Mouse (Mus musculus) testis, postnatal 10 days (tissue): ENCODE measurements around the gene Immp2l.

Experiments
- DNase-seq: peaks from one replicate; pipeline ENCODE4 v3.0.0; 2021; ENCODE audit warnings: low spot score

Immp2l gene

GRCm38 (mm10) chr12:41438446-41438845 is 414.6 kb downstream of the Immp2l start:
- peak; percentile 44 for DNase-seq

DNA sequence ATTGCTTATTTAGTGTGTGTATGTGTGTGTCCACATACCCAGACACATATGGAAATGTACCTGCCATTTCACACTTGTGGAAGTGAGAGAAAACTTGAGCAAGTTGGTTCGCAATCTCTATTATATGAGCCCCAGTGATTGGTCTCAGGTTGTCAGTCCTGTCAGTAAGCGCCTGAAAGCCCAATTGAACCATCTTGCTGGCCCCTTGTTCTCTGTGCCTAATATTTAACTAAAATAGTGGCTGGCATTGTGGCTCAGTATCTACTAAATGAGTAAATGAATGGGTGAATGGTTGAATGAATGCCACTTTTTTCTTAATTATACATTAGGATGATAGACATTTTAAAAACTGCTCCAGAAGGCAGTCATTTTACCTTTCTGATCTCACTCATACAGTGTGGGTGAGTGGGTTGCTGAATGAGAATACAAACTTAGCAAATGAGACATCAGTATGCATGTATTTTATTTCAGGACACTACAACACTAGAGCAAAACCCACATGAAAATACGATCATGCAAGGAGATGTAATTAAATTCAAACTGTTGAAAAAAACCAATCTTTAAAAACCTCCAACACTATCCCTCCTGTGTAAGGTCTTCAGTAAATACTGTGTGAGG is 444.6 kb downstream of the Immp2l start:
- DNase-seq: no peak

GRCm38 (mm10) chr12:41469096-41469801 is 445.4 kb downstream of the Immp2l start:
- no peak for DNase-seq

- no peak for DNase-seq
Observed at GRCm38 (mm10) chr12:41481486-41481885, 457.6 kb downstream of the Immp2l start.

- DNase-seq: no peak
Observed at GRCm38 (mm10) chr12:41483091-41483592, 459.3 kb downstream of the Immp2l start.

- DNase-seq: no peak
Observed at GRCm38 (mm10) chr12:41483593-41484451, 459.9 kb downstream of the Immp2l start.

DNA sequence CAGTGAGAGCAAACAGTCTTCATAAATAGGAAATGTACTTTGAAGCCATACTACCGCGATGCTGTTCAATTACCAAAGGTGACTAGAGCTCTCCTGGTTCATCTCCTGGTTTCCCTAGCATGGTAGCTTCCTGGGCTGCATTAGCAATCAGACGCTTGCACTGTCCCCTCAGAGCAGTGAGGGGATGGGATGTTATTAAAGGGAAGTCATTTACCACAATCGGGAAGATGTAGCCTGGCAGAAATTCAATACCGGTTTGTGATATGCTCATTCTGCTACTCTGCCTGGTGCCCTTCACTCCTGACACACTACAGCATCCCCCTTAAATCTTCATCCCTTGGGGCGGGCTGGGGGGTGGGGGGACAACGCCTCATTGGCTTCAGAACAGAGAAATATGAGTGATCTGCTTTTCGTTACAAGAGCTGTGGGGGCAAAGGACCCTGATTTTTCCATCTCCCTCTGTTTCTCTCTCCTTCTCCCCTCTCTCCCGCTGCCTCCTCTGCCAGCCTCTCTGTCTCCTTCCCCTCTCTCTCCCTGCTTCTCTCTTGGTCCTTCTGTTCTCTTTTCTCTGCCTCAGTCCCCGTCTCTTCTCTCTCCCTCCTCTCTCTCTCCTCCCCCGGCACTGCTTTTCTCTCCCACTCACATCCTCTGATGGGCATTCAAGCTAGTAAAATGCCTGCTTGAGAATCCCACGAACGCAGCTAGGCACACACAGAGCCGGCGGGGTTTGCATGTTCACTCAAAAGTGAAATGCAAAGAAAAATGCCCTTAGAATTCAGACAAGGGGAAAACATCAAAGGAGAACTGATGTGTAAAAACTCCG is 461.0 kb downstream of the Immp2l start:
- no peak for DNase-seq

DNA sequence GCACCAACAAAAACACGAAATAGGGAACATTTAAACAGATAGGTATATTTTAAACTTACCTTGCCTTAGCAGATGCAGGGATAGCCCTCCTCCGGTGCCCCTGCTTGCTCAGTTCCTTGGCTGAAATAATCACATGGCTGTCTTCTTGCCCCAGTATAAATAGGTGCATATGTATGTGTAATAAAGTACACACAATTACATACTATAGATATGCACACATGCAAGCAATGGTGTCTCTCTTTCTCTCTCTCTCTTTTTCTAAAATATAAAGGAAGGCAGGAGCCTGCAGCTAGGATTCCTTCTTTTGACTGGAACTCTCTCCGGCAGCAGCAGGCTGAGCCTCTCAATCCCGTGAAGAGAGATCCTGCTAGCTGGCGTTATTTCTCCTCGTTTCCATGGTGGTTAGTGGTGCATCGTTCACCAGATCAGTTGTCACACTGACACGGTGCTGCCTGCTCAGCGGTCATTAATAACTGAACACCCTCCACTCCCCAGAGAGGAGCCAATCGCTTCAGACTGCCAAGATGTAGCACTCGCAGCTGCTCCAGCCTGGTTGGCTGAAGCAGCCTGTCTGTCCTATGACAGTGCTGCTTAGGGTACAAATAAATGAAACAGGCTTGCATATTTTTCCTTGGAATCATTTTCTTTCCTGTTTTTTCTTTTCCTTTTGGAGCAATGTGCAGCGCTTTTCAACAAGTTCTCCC is 461.8 kb downstream of the Immp2l start:
- DNase-seq: no peak

GRCm38 (mm10) chr12:41486331-41486730 is 462.4 kb downstream of the Immp2l start, which contains the start of gene Lrrn3:
Gene Lrrn3, minus strand, starts transcription at chr12:41486431.
- no peak for DNase-seq

- DNase-seq: no peak
Observed at GRCm38 (mm10) chr12:41487005-41487404, 463.1 kb downstream of the Immp2l start.

- no peak for DNase-seq
Observed at GRCm38 (mm10) chr12:41494620-41495019, 470.7 kb downstream of the Immp2l start.

DNA sequence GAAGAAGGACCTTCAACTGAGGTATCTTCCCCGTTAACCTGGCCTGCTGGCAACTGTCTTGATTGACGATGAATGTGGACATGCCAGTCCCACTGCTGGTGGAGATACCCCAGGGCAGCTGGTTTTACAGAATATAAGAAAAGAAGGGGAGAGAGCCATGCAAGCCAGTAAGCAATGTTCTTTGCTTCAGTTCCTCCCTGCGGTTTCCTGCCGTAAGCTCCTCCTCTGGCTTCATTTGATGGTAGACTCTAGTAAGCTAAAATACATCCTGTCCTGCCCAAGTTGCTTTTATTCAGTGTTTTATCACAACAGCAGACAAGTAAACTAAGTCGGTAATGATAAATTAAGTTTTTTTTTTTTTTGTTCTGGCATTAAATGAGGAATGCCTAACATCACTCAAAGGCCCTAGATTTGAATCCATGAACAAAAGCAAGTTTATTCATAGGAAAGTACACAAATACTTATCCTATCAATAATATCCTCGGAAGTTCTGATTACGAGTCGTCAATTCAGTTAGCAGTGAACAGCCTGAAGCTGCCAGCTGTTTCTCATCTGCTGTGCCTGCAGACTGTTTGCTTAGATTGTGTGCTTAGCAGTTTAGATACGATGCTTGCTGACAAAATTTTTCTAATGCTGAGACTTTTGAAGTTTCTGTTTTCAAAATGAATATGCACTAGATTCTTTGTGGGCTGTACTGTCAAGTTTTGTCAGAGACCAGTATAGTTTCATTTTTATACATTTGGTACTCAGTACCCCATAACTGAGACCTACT is 476.3 kb downstream of the Immp2l start:
- no peak for DNase-seq

DNA sequence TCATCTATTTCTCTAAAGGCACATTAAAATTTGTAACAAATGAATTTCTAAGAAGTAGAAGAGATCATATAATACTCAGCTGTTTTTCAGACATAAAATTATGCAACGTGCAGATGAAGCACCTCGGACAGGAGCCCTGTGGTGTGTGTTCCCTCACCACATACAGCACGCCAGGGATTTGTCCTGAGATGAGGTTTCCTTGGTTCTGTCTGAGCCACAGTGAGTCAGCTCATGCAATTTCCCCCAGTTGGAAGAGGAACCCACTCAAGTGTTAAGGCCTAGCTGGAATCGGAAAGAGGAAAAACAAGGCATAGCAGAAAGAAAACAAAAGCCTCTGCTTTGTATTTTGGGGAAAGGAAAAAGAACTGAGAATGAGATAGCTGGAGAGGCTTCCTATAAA is 484.7 kb downstream of the Immp2l start:
- no peak for DNase-seq

GRCm38 (mm10) chr12:41510588-41510987 is 486.7 kb downstream of the Immp2l start:
- DNase-seq: no peak

- no peak for DNase-seq
Observed at GRCm38 (mm10) chr12:41518897-41519296, 495.0 kb downstream of the Immp2l start.

GRCm38 (mm10) chr12:41520326-41520725 is 496.4 kb downstream of the Immp2l start:
- DNase-seq: no peak

DNA sequence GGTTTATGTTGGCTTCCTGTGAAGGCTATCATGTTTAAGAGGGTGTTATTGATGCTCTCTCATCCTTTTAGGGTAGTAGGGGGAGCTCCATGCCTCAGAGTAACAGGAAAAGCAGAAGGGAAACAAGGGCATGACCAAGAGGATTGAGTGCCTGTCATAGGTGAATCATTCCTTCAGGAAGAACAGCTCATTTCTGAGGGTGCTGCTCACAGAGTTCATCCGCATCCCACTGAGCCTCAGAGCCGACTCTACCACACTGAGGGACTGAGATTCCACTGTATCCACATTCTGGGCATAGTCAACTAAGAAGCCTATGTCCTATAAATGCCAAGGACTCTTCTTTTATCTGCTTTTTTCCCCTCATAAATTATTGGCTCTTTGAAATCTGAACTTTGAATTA is 497.8 kb downstream of the Immp2l start:
- no peak for DNase-seq

- no peak for DNase-seq
Observed at GRCm38 (mm10) chr12:41526688-41527087, 502.8 kb downstream of the Immp2l start.

GRCm38 (mm10) chr12:41528410-41528809 is 504.5 kb downstream of the Immp2l start:
- no peak for DNase-seq

DNA sequence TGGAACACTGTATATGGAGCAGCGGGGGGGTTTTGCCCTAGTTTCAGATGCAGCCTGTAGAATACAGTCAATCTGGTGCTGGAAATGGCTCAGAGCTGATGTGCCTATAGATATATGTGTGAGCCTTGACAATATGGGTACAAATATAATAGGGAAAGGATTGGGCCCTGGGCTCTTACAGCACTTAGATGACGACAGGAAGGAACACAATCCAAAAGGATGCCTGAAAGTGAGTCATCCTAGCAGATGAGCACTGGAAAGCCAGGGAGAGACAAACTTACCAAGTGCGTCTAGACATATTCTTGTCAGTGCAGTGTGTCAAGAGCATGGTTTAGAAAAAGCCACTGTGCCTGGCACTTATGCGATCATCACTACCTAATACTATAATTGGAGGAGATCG is 516.1 kb downstream of the Immp2l start:
- DNase-seq: no peak
